Mouse (Mus musculus) midbrain, embryonic 10.5 days (tissue): ENCODE results near the gene Ube4b. TPM values are rescaled to one million over a fixed set of nuclear protein-coding genes. Genes with fewer than 3 reads are reported as not detected.

ENCODE experiments used
- DNase-seq: peaks from one replicate; pipeline ENCODE4 v3.0.0-alpha.2; 2017; ENCODE audit warnings: low spot score
- H3K27ac ChIP-seq: fragments of 300-500 bp; sonication (generic); replicated peaks from 2 replicates; pipeline ENCODE4 v1.5.1; 2016; ENCODE audit warnings: mild to moderate bottlenecking
- H3K27me3 ChIP-seq: fragments of 300-500 bp; sonication (generic); 2 replicates; pipeline ENCODE4 v1.6.1; 2016; ENCODE audit warnings: low read depth, mild to moderate bottlenecking; ENCODE audit not compliant: poor library complexity, severe bottlenecking
- H3K36me3 ChIP-seq: fragments of 300-500 bp; sonication (generic); 2 replicates; pipeline ENCODE4 v1.6.1; 2016; ENCODE audit warnings: mild to moderate bottlenecking, moderate library complexity
- H3K4me1 ChIP-seq: fragments of 300-500 bp; sonication (generic); 2 replicates; pipeline ENCODE4 v1.6.1; 2016
- H3K4me3 ChIP-seq: fragments of 300-500 bp; sonication (generic); 2 replicates; pipeline ENCODE4 v1.5.1; 2016; ENCODE audit warnings: mild to moderate bottlenecking, moderate library complexity
- H3K9me3 ChIP-seq: fragments of 300-500 bp; sonication (generic); replicated peaks from 2 replicates; pipeline ENCODE4 v1.6.1; 2016; ENCODE audit warnings: mild to moderate bottlenecking
- WGBS: fragments of 180-500 bp; shearing (Covaris S2); methylation state at CpG from one replicate; pipeline ENCODE4 v1.1.7; 2016; 5-methylcytosine and 5-hydroxymethylcytosine counted together
- polyA plus RNA-seq: library from polyadenylated mRNA; unstranded; fragments of >200 nt; fragmentation: Nextera tagmentation; extraction: Ambion mirVana; gene quantifications from 2 replicates; pipeline ENCODE4 v1.2.1, GENCODE M21; 2016

The Ube4b gene
- polyA plus RNA-seq, 1 experiment from 2014 or later: 56.2 TPM

- H3K4me3 ChIP-seq: no peak overlapping the region
- peaks cover 59% of the 10 kb centered on the region for H3K4me1 ChIP-seq
- WGBS: 76% methylated on average over 5 of the region's 5 CpGs
- H3K36me3 ChIP-seq: peaks cover under 1% of the 10 kb centered on the region; the same call in 1 of the 2 replicates
- no peaks in the 10 kb centered on the region for H3K27me3 ChIP-seq
- DNase-seq: no peak
- H3K27ac ChIP-seq: no peak overlapping the region
- H3K9me3 ChIP-seq: no peaks in the 10 kb centered on the region
Observed at GRCm38 (mm10) chr4:149303502-149303901, 123.0 kb downstream of the Ube4b start.

GRCm38 (mm10) chr4:149302751-149303150 is 123.8 kb downstream of the Ube4b start:
- peak overlapping the region; percentile 23; the same call in 1 of the 2 replicates for H3K27ac ChIP-seq
- WGBS: 90% methylated on average over 5 of the region's 5 CpGs
- H3K4me1 ChIP-seq: peaks cover 56% of the 10 kb centered on the region

GRCm38 (mm10) chr4:149302136-149302535 is 124.4 kb downstream of the Ube4b start:
- no peak overlapping the region for H3K27ac ChIP-seq
- peaks cover 3% of the 10 kb centered on the region; the same call in 1 of the 2 replicates for H3K36me3 ChIP-seq
- 74% methylated on average over 3 of the region's 3 CpGs for WGBS
- H3K4me1 ChIP-seq: peaks cover 56% of the 10 kb centered on the region
- no peak overlapping the region for H3K4me3 ChIP-seq
- no peaks in the 10 kb centered on the region for H3K27me3 ChIP-seq
- H3K9me3 ChIP-seq: no peaks in the 10 kb centered on the region
- DNase-seq: no peak

More at GRCm38 (mm10) chr4:149302751-149303150, 123.8 kb downstream of the Ube4b start:
- Histone ChIP-seq H3K4me3 (no peak overlapping the region), H3K36me3 (peaks cover 3% of the 10 kb centered on the region; the same call in 1 of the 2 replicates), H3K27me3 (no peaks in the 10 kb centered on the region), H3K9me3 (no peaks in the 10 kb centered on the region)
- no peak for DNase-seq

- H3K4me3 ChIP-seq: no peak overlapping the region
- H3K27ac ChIP-seq: no peak overlapping the region
- peaks cover 20% of the 10 kb centered on the region for H3K4me1 ChIP-seq
- H3K9me3 ChIP-seq: no peaks in the 10 kb centered on the region
- WGBS: 100% methylated on average over 2 of the region's 2 CpGs
- no peak for DNase-seq
- peaks cover 15% of the 10 kb centered on the region for H3K36me3 ChIP-seq
- H3K27me3 ChIP-seq: no peaks in the 10 kb centered on the region
Observed at GRCm38 (mm10) chr4:149296501-149296900, 130.0 kb downstream of the Ube4b start.

GRCm38 (mm10) chr4:149292984-149293383 is 133.6 kb downstream of the Ube4b start:
- Histone ChIP-seq H3K27ac (no peak overlapping the region), H3K27me3 (no peaks in the 10 kb centered on the region), H3K4me1 (peaks cover 14% of the 10 kb centered on the region; the same call in 1 of the 2 replicates), H3K9me3 (no peaks in the 10 kb centered on the region), H3K4me3 (no peak overlapping the region), H3K36me3 (peaks cover 45% of the 10 kb centered on the region)
- DNase-seq: no peak
- WGBS: 90% methylated on average over 5 of the region's 5 CpGs

GRCm38 (mm10) chr4:149291061-149291460 is 135.5 kb downstream of the Ube4b start:
- H3K36me3 ChIP-seq: peaks cover 54% of the 10 kb centered on the region
- DNase-seq: no peak
- H3K4me1 ChIP-seq: peaks cover 15% of the 10 kb centered on the region; the same call in 1 of the 2 replicates
- H3K4me3 ChIP-seq: no peak overlapping the region
- H3K27ac ChIP-seq: no peak overlapping the region
- H3K27me3 ChIP-seq: no peaks in the 10 kb centered on the region
- WGBS: 83% methylated on average over 9 of the region's 9 CpGs
- no peaks in the 10 kb centered on the region for H3K9me3 ChIP-seq

GRCm38 (mm10) chr4:149290157-149290750 is 136.3 kb downstream of the Ube4b start:
- WGBS: 87% methylated on average over 7 of the region's 7 CpGs
- no peak overlapping the region for H3K4me3 ChIP-seq
- no peaks in the 10 kb centered on the region for H3K9me3 ChIP-seq
- peaks cover 54% of the 10 kb centered on the region for H3K36me3 ChIP-seq
- no peaks in the 10 kb centered on the region for H3K27me3 ChIP-seq
- no peak overlapping the region for H3K27ac ChIP-seq
- H3K4me1 ChIP-seq: peaks cover 11% of the 10 kb centered on the region; the same call in 1 of the 2 replicates
- DNase-seq: no peak

- Histone ChIP-seq H3K36me3 (peaks cover 52% of the 10 kb centered on the region), H3K27me3 (no peaks in the 10 kb centered on the region), H3K9me3 (no peaks in the 10 kb centered on the region), H3K27ac (no peak overlapping the region), H3K4me3 (no peak overlapping the region), H3K4me1 (peaks cover 22% of the 10 kb centered on the region)
- 85% methylated on average over 8 of the region's 8 CpGs for WGBS
- DNase-seq: no peak
Observed at GRCm38 (mm10) chr4:149286287-149287137, 140.0 kb downstream of the Ube4b start.

- Histone ChIP-seq H3K4me3 (no peak overlapping the region), H3K4me1 (peaks cover 22% of the 10 kb centered on the region), H3K27me3 (no peaks in the 10 kb centered on the region), H3K27ac (no peak overlapping the region), H3K36me3 (peaks cover 46% of the 10 kb centered on the region), H3K9me3 (no peaks in the 10 kb centered on the region)
- WGBS: 96% methylated on average over 1 of the region's 1 CpGs
- no peak for DNase-seq
Observed at GRCm38 (mm10) chr4:149285691-149286090, 140.9 kb downstream of the Ube4b start.

- no peaks in the 10 kb centered on the region for H3K9me3 ChIP-seq
- no peak overlapping the region for H3K27ac ChIP-seq
- H3K36me3 ChIP-seq: peaks cover 24% of the 10 kb centered on the region
- no peaks in the 10 kb centered on the region for H3K27me3 ChIP-seq
- peaks cover 31% of the 10 kb centered on the region for H3K4me1 ChIP-seq
- no peak for DNase-seq
- H3K4me3 ChIP-seq: no peak overlapping the region
- 91% methylated on average over 3 of the region's 3 CpGs for WGBS
Observed at GRCm38 (mm10) chr4:149283018-149283417, 143.5 kb downstream of the Ube4b start.

- no peaks in the 10 kb centered on the region for H3K9me3 ChIP-seq
- H3K4me3 ChIP-seq: no peak overlapping the region
- H3K4me1 ChIP-seq: peaks cover 39% of the 10 kb centered on the region
- no peaks in the 10 kb centered on the region for H3K27me3 ChIP-seq
- no peak for DNase-seq
- H3K27ac ChIP-seq: no peak overlapping the region; the same call in 1 of the 2 replicates
- H3K36me3 ChIP-seq: peaks cover 23% of the 10 kb centered on the region
- 73% methylated on average over 7 of the region's 7 CpGs for WGBS
Observed at GRCm38 (mm10) chr4:149282025-149282738, 144.4 kb downstream of the Ube4b start.
